Mouse (Mus musculus): ENCODE results near the gene Cldn22. TPM values are rescaled to one million over a fixed set of nuclear protein-coding genes. Genes with fewer than 3 reads are reported as not detected.
"Not testable (repeated sequence)": the region's sequence is repeated elsewhere in the genome, so short reads cannot be mapped to it uniquely, and the experiment has no call there.

Cldn22 gene
- 1 to 10 TPM in 1 of 2 experiments, under 1 TPM in 1; 0.63 to 1.3 TPM for total RNA-seq (2021)
- long read RNA-seq, experiment 1, partial matches to known transcripts, result 0 of 1 reads
- long read RNA-seq, experiment 1, other reads (novel, unspliced or antisense), result 1 of 1 reads
- long read RNA-seq, experiment 2, result 0 reads

- DNase-seq (ENCODE audit: low spot score in 2 of 2), result no peak
Measured at GRCm38 (mm10) chr8:47824182-47824581, at the start of gene Cldn22. TSS of gene Cldn22 (plus strand) at chr8:47824482.

GRCm38 (mm10) chr8:47777415-47777814 is 46.9 kb upstream of the Cldn22 start:
- no peak for DNase-seq (ENCODE audit: low spot score in 2 of 2)

DNA sequence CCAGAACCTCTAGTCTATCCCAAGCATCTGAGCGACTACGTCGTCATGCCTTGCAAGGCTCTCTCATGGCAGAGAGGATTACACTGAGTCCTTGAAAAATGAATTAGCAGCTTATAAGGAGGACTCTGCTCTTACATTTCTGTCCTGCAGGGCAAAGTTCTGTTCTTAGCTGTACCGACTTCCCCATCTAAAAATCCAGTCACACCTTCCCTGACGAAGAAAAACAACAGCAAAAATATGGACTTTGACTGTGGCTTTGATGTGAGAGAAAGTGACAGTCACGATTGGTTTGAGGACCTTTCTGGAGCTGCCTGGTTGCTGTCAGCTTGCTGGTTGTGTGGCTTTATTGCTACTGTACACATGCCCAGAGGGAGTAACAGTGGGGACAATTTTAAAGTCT is 44.7 kb upstream of the Cldn22 start:
- DNase-seq (ENCODE audit: low spot score in 2 of 2), result no peak

GRCm38 (mm10) chr8:47781881-47782280 is 42.4 kb upstream of the Cldn22 start:
- DNase-seq (ENCODE audit: low spot score in 2 of 2), result no peak

GRCm38 (mm10) chr8:47783544-47783943 is 40.7 kb upstream of the Cldn22 start:
- no peak for DNase-seq (ENCODE audit: low spot score in 2 of 2)

DNA sequence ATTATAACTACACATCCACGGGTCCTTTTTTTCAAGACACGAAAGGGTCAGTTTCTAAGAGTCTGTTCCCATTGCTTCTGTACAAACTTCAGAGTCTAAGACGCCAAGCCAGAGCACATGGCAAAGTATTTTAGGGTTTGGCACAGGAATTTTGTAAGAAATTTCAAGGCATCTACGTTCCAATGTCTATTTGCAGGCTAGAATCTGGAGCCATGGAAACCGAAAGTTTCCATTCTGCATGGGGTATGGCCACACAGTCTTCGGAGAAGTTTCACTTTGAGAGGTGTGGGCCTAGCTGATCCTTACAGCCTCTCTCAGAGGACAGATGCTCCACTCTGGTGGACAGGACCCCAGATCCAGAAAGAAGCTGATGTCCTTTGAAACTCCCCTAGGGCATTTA is 40.3 kb upstream of the Cldn22 start:
- peak; percentile 30 to 53 for DNase-seq (ENCODE audit: low spot score in 2 of 2)

DNA sequence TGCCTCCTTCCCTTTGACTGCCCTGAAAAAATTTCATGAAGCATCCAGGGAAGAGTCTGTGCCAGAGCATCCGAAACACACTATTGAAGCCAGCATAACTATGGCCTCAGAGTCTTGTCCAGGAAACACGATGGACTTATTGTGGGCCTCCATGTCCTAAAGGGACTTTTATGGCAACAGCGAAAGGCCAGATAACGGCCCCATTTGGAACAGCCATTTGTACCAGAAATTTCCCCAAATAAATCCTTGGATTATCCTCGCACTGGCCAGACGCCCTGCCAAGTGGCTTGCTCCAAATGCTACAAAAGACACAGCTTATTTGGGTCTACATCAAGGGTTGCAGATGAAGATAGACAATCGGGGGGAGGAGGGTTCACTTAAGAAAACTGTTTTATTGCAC is 39.8 kb upstream of the Cldn22 start:
- no peak for DNase-seq (ENCODE audit: low spot score in 2 of 2)

GRCm38 (mm10) chr8:47786323-47786722 is 38.0 kb upstream of the Cldn22 start:
- no peak for DNase-seq (ENCODE audit: low spot score in 2 of 2)

DNA sequence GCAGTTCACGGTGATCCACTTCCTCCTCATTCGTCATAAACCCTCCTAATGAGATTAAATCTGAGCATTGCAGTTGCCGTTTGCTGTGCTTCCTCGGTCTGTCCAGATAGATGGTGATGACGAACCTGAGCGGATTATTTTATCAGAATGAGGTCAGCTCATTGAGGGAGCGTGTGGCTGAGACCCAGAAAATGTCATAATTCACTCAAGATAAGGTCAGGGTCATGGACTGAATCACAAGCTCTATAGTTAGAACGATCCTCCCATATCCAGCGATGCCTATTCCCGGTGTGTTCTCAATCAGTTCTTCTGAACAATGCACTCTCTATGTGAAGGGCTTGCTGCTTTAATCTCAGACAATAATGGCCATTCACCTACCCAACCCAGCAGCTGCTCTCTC is 36.6 kb upstream of the Cldn22 start:
- no peak for DNase-seq (ENCODE audit: low spot score in 2 of 2)

DNA sequence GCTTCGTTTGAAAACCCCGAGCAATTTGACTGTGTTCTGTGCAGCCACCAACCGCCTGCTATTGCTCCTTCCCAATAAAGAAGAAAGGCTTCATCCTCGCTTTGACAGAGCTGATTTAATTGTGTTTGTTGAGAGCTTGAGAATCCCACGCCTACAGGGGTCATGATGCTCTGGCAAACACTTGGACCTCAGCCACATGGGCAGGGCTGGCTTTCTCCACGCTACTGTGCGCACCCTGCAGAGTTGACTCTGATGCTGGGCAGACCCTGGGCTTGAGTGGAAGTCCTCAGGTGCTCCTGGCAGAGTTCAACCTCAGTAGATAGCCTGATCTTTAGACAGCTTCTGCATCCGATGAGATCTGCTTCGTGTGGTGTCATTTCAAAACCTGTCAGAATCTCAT is 32.3 kb upstream of the Cldn22 start:
- no peak for DNase-seq (ENCODE audit: low spot score in 2 of 2)

GRCm38 (mm10) chr8:47799438-47799837 is 24.8 kb upstream of the Cldn22 start:
- DNase-seq (ENCODE audit: low spot score in 2 of 2), result no peak

DNA sequence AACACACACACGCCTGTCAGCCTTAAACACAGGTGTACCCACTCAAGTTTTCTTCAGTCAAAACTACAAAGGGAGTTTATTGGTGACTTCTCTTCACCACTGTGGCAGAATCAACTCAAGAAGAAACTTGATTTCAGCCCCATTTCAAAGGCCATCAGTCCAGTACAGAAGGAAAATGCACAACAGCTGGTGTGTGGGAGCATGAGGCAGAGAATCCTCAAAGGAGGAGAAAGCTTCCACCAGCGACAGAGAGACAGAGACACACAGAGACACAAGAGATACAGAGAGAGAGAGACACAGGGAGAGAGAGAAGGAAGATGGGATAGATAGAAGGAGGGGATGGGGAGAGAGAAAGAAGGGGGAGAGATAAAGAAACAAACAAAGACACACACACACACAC is 21.9 kb upstream of the Cldn22 start:
- peak in 1 of 2 experiments; percentile 40 for DNase-seq (ENCODE audit: low spot score in 2 of 2)

DNA sequence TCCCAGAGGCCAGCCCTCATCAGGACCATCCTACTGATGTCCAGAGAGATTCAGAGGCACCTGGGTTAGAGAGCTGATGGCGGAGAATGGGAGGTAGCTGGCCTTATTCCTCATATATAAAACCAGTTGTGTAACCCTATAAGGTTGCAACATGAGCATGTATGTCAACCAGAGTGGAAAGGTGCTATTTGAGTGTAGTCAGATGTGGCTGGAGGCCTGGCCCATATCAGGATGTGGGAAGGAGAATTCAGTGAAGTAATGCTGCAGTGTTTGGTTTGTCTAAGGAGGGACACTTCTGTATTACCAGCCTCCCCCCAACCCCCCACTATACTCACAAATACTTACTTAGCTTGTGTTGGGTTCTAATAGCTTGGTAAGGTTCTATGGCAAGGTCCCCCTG is 20.0 kb upstream of the Cldn22 start:
- no peak for DNase-seq (ENCODE audit: low spot score in 2 of 2)

GRCm38 (mm10) chr8:47809970-47810665 is 14.2 kb upstream of the Cldn22 start:
- DNase-seq (ENCODE audit: low spot score in 2 of 2), result no peak

DNA sequence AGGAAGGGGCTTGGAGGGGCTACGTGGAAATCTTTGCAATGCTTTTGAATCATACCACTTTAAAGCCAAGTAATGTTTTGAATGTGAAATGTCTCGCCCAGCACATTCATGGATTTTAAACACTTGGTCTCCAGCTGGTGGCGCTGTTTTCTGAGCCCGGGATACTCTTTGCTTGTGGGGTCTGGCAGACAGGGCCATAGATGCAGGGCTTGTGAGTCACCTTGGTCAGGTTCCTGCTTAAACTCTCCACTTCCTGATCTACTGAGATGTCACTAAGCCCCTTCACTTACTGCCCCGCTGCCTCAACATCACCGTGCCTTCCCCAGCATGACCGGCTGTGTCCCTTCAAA is 13.6 kb upstream of the Cldn22 start:
- DNase-seq (ENCODE audit: low spot score in 2 of 2), result no peak

- no peak for DNase-seq (ENCODE audit: low spot score in 2 of 2)
Measured at GRCm38 (mm10) chr8:47811221-47811620, 13.1 kb upstream of the Cldn22 start.

GRCm38 (mm10) chr8:47819034-47819433 is 5.2 kb upstream of the Cldn22 start:
- no peak for DNase-seq (ENCODE audit: low spot score in 2 of 2)

DNA sequence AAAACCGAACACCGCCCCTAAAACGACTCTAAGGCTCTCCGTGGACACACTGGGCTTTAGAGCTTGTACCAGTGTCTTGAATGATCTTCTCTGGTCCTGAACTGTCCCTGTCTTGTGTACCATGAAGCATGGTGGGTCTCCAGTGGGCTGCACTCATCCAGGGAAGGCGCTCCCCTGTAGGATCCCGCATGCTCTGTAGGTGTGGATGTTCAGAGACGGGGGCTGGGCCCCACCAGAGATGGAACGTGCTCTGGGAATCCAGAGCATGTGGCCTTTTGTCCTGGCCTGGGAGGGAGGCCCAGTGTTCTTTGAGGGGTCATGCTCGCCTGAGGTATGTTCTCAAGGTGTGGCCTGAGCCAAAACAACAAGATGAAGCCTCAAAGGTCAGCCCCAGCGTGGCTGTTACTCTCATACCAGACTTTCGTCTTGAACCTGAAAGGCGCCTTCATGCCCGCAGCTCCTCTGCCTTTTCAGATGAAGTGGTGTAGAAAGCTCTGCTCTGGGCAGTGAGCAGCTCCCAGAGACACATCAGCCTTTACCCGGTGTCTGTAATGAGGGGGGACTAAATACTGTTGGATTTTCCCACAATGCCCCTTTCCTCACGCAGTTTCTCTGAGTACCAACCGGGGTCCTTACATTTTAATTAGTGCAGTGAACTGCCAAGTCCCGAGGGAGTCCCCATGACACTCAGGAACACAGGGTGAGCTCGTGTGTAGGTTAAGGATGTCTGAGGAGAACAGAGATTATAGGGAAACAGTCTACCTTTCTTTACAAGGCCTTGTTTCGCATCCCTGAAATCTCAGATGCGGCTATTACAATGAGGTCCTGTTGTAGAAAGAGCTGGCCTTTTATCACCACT is 3.1 kb upstream of the Cldn22 start:
- no peak for DNase-seq (ENCODE audit: low spot score in 2 of 2)

DNA sequence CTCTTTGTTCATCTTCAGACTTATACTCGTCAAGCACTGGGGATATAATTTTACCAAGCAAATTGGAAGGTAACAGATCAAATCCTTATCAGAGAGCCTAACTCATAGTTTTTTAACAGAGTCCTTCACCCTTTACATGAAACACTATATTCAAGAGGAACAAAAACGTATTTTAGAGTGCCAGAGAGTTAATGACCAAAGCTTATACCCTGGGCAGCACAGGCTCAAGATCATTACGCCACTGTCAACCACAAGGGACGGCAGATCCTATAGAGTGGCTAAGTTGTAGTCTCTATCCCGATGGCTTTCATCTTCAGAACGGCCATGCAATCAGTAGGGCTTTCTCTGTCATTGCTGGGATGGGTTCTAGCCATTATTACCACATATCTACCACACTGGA is 2.4 kb upstream of the Cldn22 start, which contains the start of gene Cldn24:
Gene Cldn24 (plus strand): TSS at position 301 of the 400 bp plus-strand sequence.
- DNase-seq (ENCODE audit: low spot score in 2 of 2), result no peak

GRCm38 (mm10) chr8:47822541-47822940 is 1.7 kb upstream of the Cldn22 start:
- DNase-seq (ENCODE audit: low spot score in 2 of 2), result not testable (repeated sequence)

DNA sequence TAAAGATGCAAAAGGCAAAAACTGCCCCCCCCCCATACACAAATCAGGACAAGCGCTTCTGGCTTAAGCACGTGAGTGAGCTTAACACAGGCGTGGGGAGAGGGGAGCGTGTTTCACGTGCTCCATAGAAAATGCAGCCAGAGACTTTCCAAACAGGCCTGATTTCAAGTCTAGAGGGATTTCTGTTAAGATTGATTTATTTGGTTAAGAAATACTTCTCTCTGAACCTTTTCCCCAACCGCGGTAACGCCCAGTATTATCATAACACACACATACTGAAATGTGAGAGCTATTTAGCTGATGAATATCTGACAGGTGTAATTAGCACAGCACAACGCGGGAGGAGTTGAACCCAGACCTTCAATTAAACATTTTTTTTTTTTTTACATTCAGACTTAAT is 505 bp upstream of the Cldn22 start:
- DNase-seq (ENCODE audit: low spot score in 2 of 2), result no peak

GRCm38 (mm10) chr8:47825596-47825995 is 1.3 kb downstream of the Cldn22 start:
- no peak for DNase-seq (ENCODE audit: low spot score in 2 of 2)

Data from left cerebral cortex, adult 18-20 months (tissue).